In genomic region chr12:35532151-35532550, GRCm38 (mm10) we compare ENCODE assay signal across 8 mouse cellular contexts. TPM values are rescaled to one million over a fixed set of nuclear protein-coding genes. Genes with fewer than 3 reads are reported as not detected.
A peak's percentile ranks its signal among the peaks of the same experiment; 100 is the strongest.
DNase-seq lines count a peak whose midpoint lies in the region; ATAC-seq and TF ChIP-seq lines count a peak whose summit lies in the region.

No protein-coding gene starts in this region.

- H3K9ac ChIP-seq in lung, postnatal 0 days (replicated peaks; ENCODE audit: low read depth), result no peak overlapping the region

- H3K4me1 ChIP-seq in E14TG2a.4 (replicated peaks; ENCODE audit: low read depth, low read length), result peaks cover 10% of the 10 kb centered on the region
- H3K4me1 ChIP-seq in lung, postnatal 0 days (ENCODE audit: insufficient read depth, low read depth, low read length), result no peaks in the 10 kb centered on the region; the same call in 1 of the 2 replicates

- WGBS in lung, postnatal 0 days, result 5% methylated on average over 5 of the region's 5 CpGs

- H3K4me3 ChIP-seq in E14TG2a.4 (replicated peaks; ENCODE audit: low read length), result no peak overlapping the region
- H3K4me3 ChIP-seq in lung, postnatal 0 days (ENCODE audit: low read depth, low read length), result peak overlapping the region; percentile 69; the same call in 1 of the 2 replicates

- ATAC-seq in lung, postnatal 0 days, result no peak
- ATAC-seq in erythroblast, adult 5-6 weeks (replicated peaks; ENCODE audit: low FRiP score, poor library complexity, severe bottlenecking), result no peak

- H3K4me2 ChIP-seq in lung, postnatal 0 days (replicated peaks; ENCODE audit: low read depth, low read length), result peak overlapping the region; percentile 87

- no peak overlapping the region; the same call in 1 of the 2 replicates for H3K27ac ChIP-seq in lung, postnatal 0 days (ENCODE audit: low read length)

- DNase-seq in adipocyte (ENCODE audit: low spot score), result peak; percentile 74
- peak; percentile 76 for DNase-seq in embryo, embryonic 11 days
- DNase-seq in heart, postnatal 14 days, result peak; percentile 66 to 74
- peak; percentile 58 for DNase-seq in layer of hippocampus, adult 9-11 months
- peak; percentile 77 for DNase-seq in lung, postnatal 0 days (ENCODE audit: low spot score)
- DNase-seq in right cerebral cortex, postnatal 25 days, result peak; percentile 49

- H3K9me3 ChIP-seq in E14TG2a.4 (ENCODE audit: low read length), result no peaks in the 10 kb centered on the region
- H3K9me3 ChIP-seq in lung, postnatal 0 days (ENCODE audit: low read length), result no peaks in the 10 kb centered on the region

- H3K36me3 ChIP-seq in E14TG2a.4 (ENCODE audit: insufficient read depth, low read length), result no peaks in the 10 kb centered on the region
- H3K36me3 ChIP-seq in lung, postnatal 0 days (ENCODE audit: insufficient read depth, low read length), result no peaks in the 10 kb centered on the region

- TF ChIP-seq EP300 in lung, postnatal 0 days (IDR thresholded peaks at IDR 0.05), result 0 out of 2 replicates have a peak, but pooled peaks have one; percentile 24

- intact Hi-C loops in heart, postnatal 14 days (cut with DNase I), result loop anchor here (2.0 kb wide), 1 partner anchor 217 kb away; no protein-coding TSS in a partner anchor

- peak; percentile 75 for TF ChIP-seq CTCF in E14TG2a.4 (conservative IDR thresholded peaks at IDR 0.05; ENCODE audit: low read length)
- TF ChIP-seq CTCF in lung, postnatal 0 days (IDR thresholded peaks at IDR 0.05), result peak; percentile 76

- H3K27me3 ChIP-seq in E14TG2a.4 (ENCODE audit: insufficient read depth, low read length), result no peaks in the 10 kb centered on the region; the same call in 1 of the 2 replicates
- no peaks in the 10 kb centered on the region for H3K27me3 ChIP-seq in lung, postnatal 0 days (replicated peaks; ENCODE audit: insufficient read depth, low read length)

RNA-seq across cellular contexts. Expression of gene Ahr, which starts 2.7 kb away (rescaled TPM):
- 1 to 10 TPM; 4.6 to 6.1 TPM for total RNA-seq in heart, postnatal 14 days (2021)
- 25.1 and 33.2 TPM in 2 replicates for polyA plus RNA-seq in lung, postnatal 0 days (2015; fragmentation: Nextera tagmentation; extraction: Ambion mirVana)
- 2.9 TPM in 2 replicates for total RNA-seq in erythroblast, adult 5-6 weeks (2015; ENCODE audit: low replicate concordance)
- 0.84 and 3.7 TPM in 2 replicates for total RNA-seq in erythroblast, adult 5-6 weeks (2017; ENCODE audit: low replicate concordance)
